ENCODE assay signal across 18 mouse cellular contexts in genomic region chr8:103180661-103181060, GRCm38 (mm10).
DNase-seq lines count a peak whose midpoint lies in the region; ATAC-seq and TF ChIP-seq lines count a peak whose summit lies in the region.
"Had no signal": no experiment of that assay in that cellular context is flagged by ENCODE, and none has a peak within 500 bp of the region (broad histone marks: within the 10 kb centered on the region; RNA-seq: fewer than 3 reads in every experiment).

No protein-coding gene starts in this region.

- no peaks in the 10 kb centered on the region for H3K27me3 ChIP-seq in kidney, embryonic 15.5 days
- no peaks in the 10 kb centered on the region for H3K27me3 ChIP-seq in Patski
- no peaks in the 10 kb centered on the region for H3K27me3 ChIP-seq in lung, embryonic 14.5 days (ENCODE audit: insufficient read depth, low read length)
- H3K27me3 ChIP-seq: embryonic facial prominence, embryonic 15.5 days; forebrain, embryonic 12.5 days; heart, embryonic 15.5 days; liver, embryonic 13.5 days; neural tube, embryonic 12.5 days; stomach, embryonic 15.5 days had no signal

- no peak overlapping the region for H3K27ac ChIP-seq in kidney, embryonic 15.5 days
- no peak overlapping the region for H3K27ac ChIP-seq in lung, embryonic 14.5 days (ENCODE audit: low read depth)
- no peak overlapping the region for H3K27ac ChIP-seq in gastrocnemius, adult 2 months
- H3K27ac ChIP-seq: embryonic facial prominence, embryonic 15.5 days; forebrain, embryonic 12.5 days; heart, embryonic 15.5 days; kidney, postnatal 0 days; liver, embryonic 13.5 days; neural tube, embryonic 12.5 days; stomach, embryonic 15.5 days had no signal

- no peak overlapping the region for H3K4me3 ChIP-seq in kidney, embryonic 15.5 days (replicated peaks)
- H3K4me3 ChIP-seq in lung, embryonic 14.5 days (ENCODE audit: low read depth, low read length), result no peak overlapping the region
- no peak overlapping the region for H3K4me3 ChIP-seq in gastrocnemius, adult 2 months
- H3K4me3 ChIP-seq: embryonic facial prominence, embryonic 15.5 days; forebrain, embryonic 12.5 days; heart, embryonic 15.5 days; liver, embryonic 13.5 days; neural tube, embryonic 12.5 days; stomach, embryonic 15.5 days had no signal

- H3K4me1 ChIP-seq in kidney, embryonic 15.5 days, result no peaks in the 10 kb centered on the region
- H3K4me1 ChIP-seq in lung, embryonic 14.5 days (ENCODE audit: insufficient read depth), result no peaks in the 10 kb centered on the region
- H3K4me1 ChIP-seq: embryonic facial prominence, embryonic 15.5 days; forebrain, embryonic 12.5 days; heart, embryonic 15.5 days; liver, embryonic 13.5 days; neural tube, embryonic 12.5 days; stomach, embryonic 15.5 days had no signal

- ATAC-seq in kidney, embryonic 15.5 days (replicated peaks; ENCODE audit: low FRiP score), result no peak
- ATAC-seq in Patski, result no peak
- ATAC-seq in lung, embryonic 14.5 days (ENCODE audit: insufficient read depth), result no peak
- ATAC-seq in frontal cortex, adult (ENCODE audit: low TSS enrichment), result no peak
- ATAC-seq: CD4-positive, CD25-positive, alpha-beta regulatory T cell, adult 4 months; hindbrain, embryonic 16.5 days had no signal

- CTCF ChIA-PET in Patski (lab: Charles Lee), result no interaction called here

- no peaks in the 10 kb centered on the region for H3K9me3 ChIP-seq in kidney, embryonic 15.5 days (replicated peaks)
- H3K9me3 ChIP-seq in lung, embryonic 14.5 days (ENCODE audit: low read depth, low read length), result no peaks in the 10 kb centered on the region
- H3K9me3 ChIP-seq: embryonic facial prominence, embryonic 15.5 days; forebrain, embryonic 12.5 days; heart, embryonic 15.5 days; liver, embryonic 13.5 days; neural tube, embryonic 12.5 days; stomach, embryonic 15.5 days had no signal

- intact Hi-C loops in gastrocnemius, adult 2 months (cut with DNase I), result no loop called here

- in situ Hi-C loops in Patski (cut with MboI; ENCODE audit: low pct_unique_long_range_greater_than_20kb), result no loop called here

- TF ChIP-seq CTCF in Patski (IDR thresholded peaks at IDR 0.05), result peak; percentile 21
- no peak for TF ChIP-seq CTCF in lung, embryonic 14.5 days (IDR thresholded peaks at IDR 0.05; ENCODE audit: low read depth)
- no peak for TF ChIP-seq CTCF in gastrocnemius, adult 2 months (IDR thresholded peaks at IDR 0.05)

- DNase-seq in kidney, adult 9 months, result peak; percentile 10
- DNase-seq in 3T3-L1 (ENCODE audit: low read depth, low spot score), result peak; percentile 61
- no peak for DNase-seq in Patski (ENCODE audit: low read depth, low spot score)
- peak; percentile 57 for DNase-seq in lung, embryonic 14.5 days
- DNase-seq in gastrocnemius, adult 2 months, result no peak
- DNase-seq: cerebellum, adult 2 months; liver, embryonic 13.5 days; right cerebral cortex, adult 18-20 months had no signal

- no peak overlapping the region for H3K9ac ChIP-seq in kidney, embryonic 15.5 days
- H3K9ac ChIP-seq in lung, embryonic 14.5 days, result no peak overlapping the region
- H3K9ac ChIP-seq: embryonic facial prominence, embryonic 15.5 days; forebrain, embryonic 12.5 days; heart, embryonic 15.5 days; liver, embryonic 13.5 days; neural tube, embryonic 12.5 days; stomach, embryonic 15.5 days had no signal

- H3K4me2 ChIP-seq in kidney, embryonic 15.5 days, result no peak overlapping the region
- H3K4me2 ChIP-seq in lung, embryonic 14.5 days, result no peak overlapping the region
- H3K4me2 ChIP-seq: embryonic facial prominence, embryonic 15.5 days; forebrain, embryonic 12.5 days; heart, embryonic 15.5 days; liver, embryonic 13.5 days; neural tube, embryonic 12.5 days; stomach, embryonic 15.5 days had no signal

- POLR2A ChIA-PET in Patski (lab: Charles Lee), result no interaction called here

- no peaks in the 10 kb centered on the region for H3K36me3 ChIP-seq in kidney, embryonic 15.5 days
- H3K36me3 ChIP-seq in lung, embryonic 14.5 days (ENCODE audit: insufficient read depth), result no peaks in the 10 kb centered on the region
- H3K36me3 ChIP-seq: embryonic facial prominence, embryonic 15.5 days; forebrain, embryonic 12.5 days; heart, embryonic 15.5 days; liver, embryonic 13.5 days; neural tube, embryonic 12.5 days; stomach, embryonic 15.5 days had no signal

Comparison
In these comparisons a context has a peak if more than half of its experiments do, and no peak if none do; other contexts are left out.
1. DNase-seq: peak in kidney, adult 9 months (single experiment), 3T3-L1 (single experiment) and lung, embryonic 14.5 days (single experiment); none in Patski (single experiment) and gastrocnemius, adult 2 months (single experiment).